Mouse (Mus musculus): ENCODE results near the gene Akap4.

Gene Akap4

GRCm38 (mm10) chrX:7067219-7067618 is at the start of gene Akap4:
TSS of gene Akap4 (plus strand) at chrX:7067519.
- DNase-seq: no peak

- DNase-seq: no peak
Observed at GRCm38 (mm10) chrX:7041519-7041918, 25.8 kb upstream of the Akap4 start, which contains the start of gene Ccnb3. TSS of gene Ccnb3 (minus strand) at chrX:7041619.

- no peak for DNase-seq
Observed at GRCm38 (mm10) chrX:7057056-7057455, 10.3 kb upstream of the Akap4 start.

GRCm38 (mm10) chrX:7057634-7058033 is 9.7 kb upstream of the Akap4 start:
- DNase-seq: no peak

- DNase-seq: no peak
Observed at GRCm38 (mm10) chrX:7064109-7064508, 3.2 kb upstream of the Akap4 start.

- no peak for DNase-seq
Observed at GRCm38 (mm10) chrX:7068002-7068401, 683 bp downstream of the Akap4 start.

- DNase-seq: no peak
Observed at GRCm38 (mm10) chrX:7079820-7080429, 12.6 kb downstream of the Akap4 start.

GRCm38 (mm10) chrX:7085878-7086277 is 18.6 kb downstream of the Akap4 start:
- DNase-seq: no peak

GRCm38 (mm10) chrX:7090323-7090722 is 23.0 kb downstream of the Akap4 start:
- no peak for DNase-seq

- DNase-seq: no peak
Observed at GRCm38 (mm10) chrX:7102280-7102679, 35.0 kb downstream of the Akap4 start.

- DNase-seq: no peak
Observed at GRCm38 (mm10) chrX:7114885-7115284, 47.6 kb downstream of the Akap4 start.

GRCm38 (mm10) chrX:7121618-7122280 is 54.4 kb downstream of the Akap4 start:
- DNase-seq: no peak

Measured in retina, postnatal 1 day (tissue).